Mouse (Mus musculus) limb, embryonic 11.5 days (tissue): ENCODE data around the gene Hyls1. TPM values are rescaled to one million over a fixed set of nuclear protein-coding genes. Genes with fewer than 3 reads are reported as not detected.
A peak's percentile ranks its signal among the peaks of the same experiment; 100 is the strongest.

ENCODE experiments used
- ATAC-seq: fragments of 200-750 bp; cut with Nextera tagmentation; 2 replicates; pipeline ENCODE4 v1.8.0; 2017; ENCODE audit warnings: low read depth; ENCODE audit not compliant: insufficient number of reproducible peaks, low FRiP score, low TSS enrichment
- DNase-seq: peaks from one replicate; pipeline ENCODE4 v3.0.0-alpha.2; 2015; ENCODE audit warnings: low spot score
- H3K27ac ChIP-seq: fragments of 300-500 bp; sonication (generic); replicated peaks from 2 replicates; pipeline ENCODE4 v1.5.1; 2014; ENCODE audit warnings: low read depth, mild to moderate bottlenecking, low read length
- H3K27me3 ChIP-seq: fragments of 300-500 bp; sonication (generic); 2 replicates; pipeline ENCODE4 v1.6.1; 2014; ENCODE audit warnings: mild to moderate bottlenecking, low read length, mixed read lengths; ENCODE audit not compliant: control insufficient read depth, insufficient read depth
- H3K36me3 ChIP-seq: fragments of 300-500 bp; sonication (generic); 2 replicates; pipeline ENCODE4 v1.6.1; 2014; ENCODE audit warnings: mild to moderate bottlenecking, low read length, moderate library complexity, mixed read lengths; ENCODE audit not compliant: control insufficient read depth, insufficient read depth
- H3K4me1 ChIP-seq: fragments of 300-500 bp; sonication (generic); 2 replicates; pipeline ENCODE4 v1.6.1; 2014; ENCODE audit warnings: low read length, mixed read lengths; ENCODE audit not compliant: control insufficient read depth, insufficient read depth
- H3K4me2 ChIP-seq: fragments of 300-500 bp; sonication (generic); 2 replicates; pipeline ENCODE4 v1.6.1; 2014; ENCODE audit warnings: low read depth, mild to moderate bottlenecking, moderate library complexity; ENCODE audit not compliant: severe bottlenecking
- H3K4me3 ChIP-seq: fragments of 300-500 bp; sonication (generic); 2 replicates; pipeline ENCODE4 v1.5.1; 2014; ENCODE audit warnings: low read depth, low read length
- H3K9ac ChIP-seq: fragments of 300-500 bp; sonication (generic); 2 replicates; pipeline ENCODE4 v1.6.1; 2014; ENCODE audit warnings: mild to moderate bottlenecking, low read length
- H3K9me3 ChIP-seq: fragments of 300-500 bp; sonication (generic); 2 replicates; pipeline ENCODE4 v1.6.1; 2016; ENCODE audit warnings: low read length; ENCODE audit not compliant: control insufficient read depth
- WGBS: fragments of 180-500 bp; shearing (Covaris S2); extraction: QIAGEN DNeasy Blood & Tissue Kit; methylation state at CpG from one replicate; pipeline ENCODE4 v1.1.7; 2014; 5-methylcytosine and 5-hydroxymethylcytosine counted together
- polyA plus RNA-seq: library from polyadenylated mRNA; unstranded; fragments of >200 nt; fragmentation: Nextera tagmentation; extraction: Ambion mirVana; gene quantifications from 2 replicates; pipeline ENCODE4 v1.2.1, GENCODE M21; 2014

Gene Hyls1
- polyA plus RNA-seq, 1 experiment from 2014 or later, result 23.8 TPM

- no peaks in the 10 kb centered on the region for H3K27me3 ChIP-seq
- DNase-seq (peak; percentile 64), ATAC-seq (peak; percentile 72; the same call in 1 of the 2 replicates)
- 29% methylated on average over 5 of the region's 5 CpGs for WGBS
- no peak overlapping the region for H3K4me3 ChIP-seq
- H3K9me3 ChIP-seq, result no peaks in the 10 kb centered on the region
- H3K9ac ChIP-seq, result 0 out of 2 replicates have a peak overlapping the region, but pooled peaks have one; percentile 19
- H3K4me1 ChIP-seq, result peaks cover 22% of the 10 kb centered on the region
- no peaks in the 10 kb centered on the region for H3K36me3 ChIP-seq
- peak overlapping the region; percentile 50; the same call in 1 of the 2 replicates for H3K27ac ChIP-seq
- H3K4me2 ChIP-seq, result no peak overlapping the region
Measured at GRCm38 (mm10) chr9:35523541-35523940, 46.7 kb downstream of the Hyls1 start.

- no peak overlapping the region for H3K4me2 ChIP-seq
- no peak overlapping the region for H3K4me3 ChIP-seq
- 80% methylated on average over 1 of the region's 1 CpGs for WGBS
- no peak for DNase-seq
- peaks cover 22% of the 10 kb centered on the region for H3K4me1 ChIP-seq
- H3K27me3 ChIP-seq, result no peaks in the 10 kb centered on the region
- no peaks in the 10 kb centered on the region for H3K36me3 ChIP-seq
- no peaks in the 10 kb centered on the region for H3K9me3 ChIP-seq
- no peak for ATAC-seq
- peak overlapping the region; percentile 50; the same call in 1 of the 2 replicates for H3K27ac ChIP-seq
- 0 out of 2 replicates have a peak overlapping the region, but pooled peaks have one; percentile 19 for H3K9ac ChIP-seq
Measured at GRCm38 (mm10) chr9:35522821-35523515, 47.2 kb downstream of the Hyls1 start.

DNA sequence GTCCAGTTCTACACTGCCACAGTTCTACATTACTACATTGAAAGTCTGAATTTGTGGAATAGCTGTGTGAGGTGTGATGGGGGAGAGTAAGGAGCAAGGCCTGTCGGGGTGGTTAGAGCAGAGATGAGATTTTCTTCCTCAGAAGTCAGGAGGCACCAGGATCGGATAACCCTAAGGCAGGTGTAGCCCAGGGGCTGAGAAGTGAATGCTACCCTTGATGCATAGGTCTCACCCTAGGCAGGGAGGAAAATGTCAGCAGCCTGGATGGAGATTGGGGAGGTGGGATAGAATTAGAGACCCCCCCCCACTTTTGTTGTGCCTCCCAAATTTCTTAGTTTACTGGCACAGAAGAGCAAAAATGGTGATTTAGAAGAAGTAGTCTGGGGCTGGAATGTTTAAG lies 48.0 kb downstream of the Hyls1 start:
- H3K4me2 ChIP-seq, result no peak overlapping the region
- no peaks in the 10 kb centered on the region for H3K27me3 ChIP-seq
- no peaks in the 10 kb centered on the region for H3K9me3 ChIP-seq
- no peak overlapping the region for H3K27ac ChIP-seq
- H3K4me3 ChIP-seq, result no peak overlapping the region
- H3K36me3 ChIP-seq, result no peaks in the 10 kb centered on the region
- ATAC-seq (no peak), DNase-seq (no peak)
- H3K9ac ChIP-seq, result no peak overlapping the region
- 72% methylated on average over 2 of the region's 2 CpGs for WGBS
- H3K4me1 ChIP-seq, result peaks cover 22% of the 10 kb centered on the region

DNA sequence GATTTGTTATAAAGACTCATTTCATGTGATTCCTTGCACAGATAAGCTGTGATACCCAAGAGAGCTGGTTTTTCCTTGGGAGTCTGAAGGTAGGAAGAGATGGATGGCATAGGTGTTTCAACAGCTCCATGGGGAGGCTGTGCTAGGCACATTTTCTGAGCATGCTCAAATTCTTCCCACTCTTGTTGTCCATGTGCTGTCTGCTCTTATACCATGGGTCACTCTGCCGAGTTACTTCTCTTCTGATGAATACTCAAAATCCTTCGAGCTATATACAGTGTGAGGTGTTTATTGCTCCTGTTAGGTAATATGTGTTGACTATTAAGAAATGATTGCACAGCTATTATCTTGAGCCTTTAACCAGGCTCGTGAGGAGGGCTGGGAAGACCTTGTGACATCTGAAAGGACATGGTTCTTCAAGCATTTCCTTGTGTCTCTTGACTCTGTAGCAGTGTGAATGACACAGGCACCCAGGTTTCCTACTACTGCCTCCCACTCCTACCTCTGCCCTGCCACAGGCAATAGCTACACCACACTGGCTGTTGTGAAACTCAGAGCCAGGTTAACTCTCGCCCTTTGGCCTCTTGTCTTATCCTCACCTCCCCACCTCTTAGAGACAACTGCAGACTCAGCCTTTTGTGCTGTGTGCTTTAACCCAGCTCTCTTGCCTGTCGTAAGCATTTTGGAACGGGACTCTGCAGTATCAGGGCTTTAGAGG lies 49.4 kb downstream of the Hyls1 start:
- Histone ChIP-seq H3K9ac (no peak overlapping the region), H3K4me3 (no peak overlapping the region), H3K4me1 (peaks cover 22% of the 10 kb centered on the region), H3K27ac (no peak overlapping the region), H3K36me3 (no peaks in the 10 kb centered on the region), H3K4me2 (no peak overlapping the region), H3K9me3 (no peaks in the 10 kb centered on the region), H3K27me3 (no peaks in the 10 kb centered on the region)
- ATAC-seq, result no peak
- 81% methylated on average over 6 of the region's 6 CpGs for WGBS
- DNase-seq, result no peak

GRCm38 (mm10) chr9:35518169-35518568 lies 52.0 kb downstream of the Hyls1 start, which contains the start of gene Gm1113:
Gene Gm1113, minus strand, starts transcription at chr9:35518269.
- DNase-seq, result no peak
- Histone ChIP-seq H3K27ac (no peak within 1 kb of the TSS), H3K27me3 (no peaks in the 10 kb centered on the region), H3K36me3 (no peaks in the 10 kb centered on the region), H3K4me3 (no peak within 1 kb of the TSS), H3K4me2 (no peak within 1 kb of the TSS), H3K9ac (no peak within 1 kb of the TSS), H3K4me1 (peaks cover 8% of the 10 kb centered on the region), H3K9me3 (no peaks in the 10 kb centered on the region)
- WGBS, result 77% methylated on average over 3 of the region's 3 CpGs
- no peak for ATAC-seq

GRCm38 (mm10) chr9:35516711-35517110 lies 53.5 kb downstream of the Hyls1 start:
- WGBS, result 93% methylated on average over 16 of the region's 16 CpGs
- Histone ChIP-seq H3K4me3 (no peak overlapping the region), H3K4me2 (no peak overlapping the region), H3K4me1 (peaks cover 3% of the 10 kb centered on the region; the same call in 1 of the 2 replicates), H3K9me3 (no peaks in the 10 kb centered on the region), H3K27ac (no peak overlapping the region), H3K27me3 (no peaks in the 10 kb centered on the region), H3K9ac (no peak overlapping the region), H3K36me3 (no peaks in the 10 kb centered on the region)
- no peak for ATAC-seq
- DNase-seq, result no peak

- H3K36me3 ChIP-seq, result no peaks in the 10 kb centered on the region
- WGBS, result 88% methylated on average over 5 of the region's 5 CpGs
- no peak overlapping the region for H3K4me3 ChIP-seq
- no peak overlapping the region for H3K9ac ChIP-seq
- ATAC-seq, result no peak
- no peaks in the 10 kb centered on the region; the same call in 1 of the 2 replicates for H3K4me1 ChIP-seq
- DNase-seq, result no peak
- H3K27me3 ChIP-seq, result no peaks in the 10 kb centered on the region
- no peak overlapping the region for H3K27ac ChIP-seq
- H3K9me3 ChIP-seq, result no peaks in the 10 kb centered on the region
- H3K4me2 ChIP-seq, result no peak overlapping the region
Measured at GRCm38 (mm10) chr9:35516182-35516581, 54.0 kb downstream of the Hyls1 start.

DNA sequence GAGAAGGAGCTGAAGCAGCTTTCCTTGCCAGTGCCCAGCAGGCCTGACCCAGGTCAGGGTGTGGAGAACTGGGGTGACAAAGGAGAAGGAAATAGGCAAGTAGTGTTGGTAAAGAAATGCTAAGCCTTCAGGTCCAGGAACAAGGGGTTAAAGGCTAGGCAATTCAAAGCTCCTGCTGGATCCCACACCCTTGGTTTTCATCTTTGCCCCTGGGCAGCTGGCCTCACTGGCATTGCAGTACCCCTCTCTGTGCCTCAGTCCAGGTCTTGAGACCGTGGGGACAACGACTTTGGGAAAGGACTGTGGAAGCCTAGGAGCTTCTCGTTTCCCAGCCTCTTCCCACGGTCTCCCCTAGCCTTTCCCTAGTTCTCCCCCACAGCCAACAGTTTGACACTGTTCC lies 56.3 kb downstream of the Hyls1 start:
- Histone ChIP-seq H3K27me3 (no peaks in the 10 kb centered on the region), H3K36me3 (no peaks in the 10 kb centered on the region), H3K4me3 (no peak overlapping the region), H3K4me1 (no peaks in the 10 kb centered on the region), H3K4me2 (no peak overlapping the region), H3K9me3 (no peaks in the 10 kb centered on the region), H3K27ac (no peak overlapping the region), H3K9ac (no peak overlapping the region)
- ATAC-seq, result no peak
- 82% methylated on average over 4 of the region's 4 CpGs for WGBS
- no peak for DNase-seq
